Mouse (Mus musculus): ENCODE results near the gene Hist1h3e.

DNA sequence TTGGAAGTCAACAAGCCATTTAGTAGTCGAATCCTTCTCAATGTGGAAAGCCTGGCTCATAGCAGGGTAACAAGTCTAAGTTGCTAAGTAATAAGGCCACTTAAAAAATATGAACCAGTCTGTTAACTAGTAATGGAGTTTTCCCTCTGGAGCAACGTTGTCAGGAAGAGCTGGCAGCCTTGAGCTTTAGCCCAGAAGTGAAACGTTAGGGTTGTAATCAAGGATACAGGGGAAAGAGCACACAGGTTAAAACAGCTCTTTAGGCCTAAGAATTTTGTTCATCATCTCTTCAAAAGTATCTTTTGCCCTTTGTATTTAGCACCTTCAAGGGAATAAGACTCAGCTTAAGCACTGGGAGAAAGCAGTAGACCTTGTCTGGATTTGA is 11.4 kb downstream of the Hist1h3e start:
- TF ChIP-seq GATA1 (IDR thresholded peaks at IDR 0.05; ENCODE audit: low read length) (no peak), TAL1 (IDR thresholded peaks at IDR 0.05; ENCODE audit: low read length) (no peak)
